Mouse (Mus musculus) kidney, adult 2 months (tissue): ENCODE results near the gene Dnal4. TPM values are rescaled to one million over a fixed set of nuclear protein-coding genes. Genes with fewer than 3 reads are reported as not detected.
A peak's percentile ranks its signal among the peaks of the same experiment; 100 is the strongest.

ENCODE experiments used
- DNase-seq: peaks from one replicate; pipeline ENCODE4 v3.0.0; 2021
- H3K27ac ChIP-seq: fragments of 200-500 bp; 2 replicates; pipeline ENCODE4 v1.5.1; 2012; ENCODE audit warnings: low read depth, low read length, control low read depth, inconsistent platforms; ENCODE audit not compliant: insufficient read depth
- H3K27me3 ChIP-seq: fragments of 200-500 bp; replicated peaks from 2 replicates; pipeline ENCODE4 v1.6.1; 2012; ENCODE audit warnings: mild to moderate bottlenecking, moderate library complexity, low read length, inconsistent platforms; ENCODE audit not compliant: control insufficient read depth, insufficient read depth
- H3K36me3 ChIP-seq: fragments of 200-500 bp; 2 replicates; pipeline ENCODE4 v1.6.1; 2012; ENCODE audit warnings: mild to moderate bottlenecking, moderate library complexity, low read length, inconsistent platforms; ENCODE audit not compliant: control insufficient read depth, insufficient read depth
- H3K4me1 ChIP-seq: fragments of 200-500 bp; 2 replicates; pipeline ENCODE4 v1.6.1; 2011; ENCODE audit warnings: low read length; ENCODE audit not compliant: control insufficient read depth, insufficient read depth
- H3K4me3 ChIP-seq: fragments of 200-500 bp; 2 replicates; pipeline ENCODE4 v1.5.1; 2011; ENCODE audit warnings: mild to moderate bottlenecking, low read depth, low read length, control low read depth; ENCODE audit not compliant: insufficient read depth
- CTCF ChIP-seq: fragments of 200-500 bp; conservative IDR thresholded peaks from 2 replicates; pipeline ENCODE4 v1.5.1; 2011; ENCODE audit warnings: low read depth, mild to moderate bottlenecking, control low read depth, low read length, moderate library complexity, mixed read lengths; ENCODE audit not compliant: insufficient read depth, insufficient read length
- POLR2A ChIP-seq: fragments of 200-500 bp; IDR thresholded peaks from one replicate; pipeline ENCODE4 v1.6.1; 2011; ENCODE audit warnings: low read depth, low read length, control low read depth
- WGBS: fragments of 180-500 bp; shearing (Covaris S2); methylation state at CpG from one replicate; pipeline ENCODE4 v1.1.7; 2018; 5-methylcytosine and 5-hydroxymethylcytosine counted together
- polyA plus RNA-seq: library from polyadenylated mRNA; depleted of rRNA; stranded (reverse); fragments of >200 nt; gene quantifications from 2 replicates; pipeline ENCODE4 v1.2.3, GENCODE M21; 2012

The Dnal4 gene
- polyA plus RNA-seq, 1 experiment = 54.3 TPM

DNA sequence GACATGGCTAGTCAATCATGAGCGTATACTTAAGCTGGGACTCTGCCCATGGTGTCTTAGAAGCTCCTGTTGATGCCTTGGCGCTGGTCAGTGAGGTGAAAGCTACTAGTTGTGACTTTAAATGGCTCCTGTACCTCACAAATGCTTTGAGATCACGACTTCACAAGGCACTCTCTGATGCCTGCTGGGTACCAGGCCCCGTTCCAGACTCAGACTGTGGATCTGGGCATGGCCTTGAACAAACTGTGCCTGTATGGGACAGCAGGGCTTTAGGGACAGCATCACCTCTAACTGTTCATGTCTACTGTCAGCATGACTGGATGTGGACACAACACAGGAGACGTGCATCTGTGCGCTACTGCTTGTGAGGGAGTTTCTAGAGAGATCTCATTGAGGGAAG is 13.3 kb upstream of the Dnal4 start:
- no peaks in the 10 kb centered on the region for H3K36me3 ChIP-seq
- TF ChIP-seq CTCF (no peak), POLR2A (no peak)
- H3K27ac ChIP-seq = no peak overlapping the region
- no peaks in the 10 kb centered on the region for H3K27me3 ChIP-seq
- H3K4me1 ChIP-seq = no peaks in the 10 kb centered on the region
- DNase-seq = no peak
- 83% methylated on average over 6 of the region's 6 CpGs for WGBS
- no peak overlapping the region for H3K4me3 ChIP-seq

DNA sequence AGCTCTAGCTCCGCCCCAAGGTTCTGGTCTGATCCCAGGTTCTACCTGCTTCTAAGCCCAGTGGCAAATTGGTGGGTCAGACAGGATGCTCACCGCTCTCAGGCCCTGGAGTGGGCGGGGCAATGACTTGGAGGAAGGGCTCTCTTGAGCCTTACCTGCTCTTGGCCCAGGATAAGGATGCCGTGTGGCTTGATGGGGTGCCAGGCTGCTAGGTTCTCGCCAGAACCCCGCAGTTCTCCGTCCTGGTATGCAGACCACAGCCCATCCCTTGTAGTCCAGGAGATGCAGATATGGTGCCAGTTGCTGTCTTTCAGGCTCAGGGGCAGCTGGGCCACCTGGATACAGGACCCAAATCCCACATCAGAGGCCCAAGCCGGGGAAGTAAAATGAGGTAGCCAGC is 12.5 kb upstream of the Dnal4 start:
- no peak for DNase-seq
- Histone ChIP-seq H3K4me1 (no peaks in the 10 kb centered on the region), H3K27ac (no peak overlapping the region), H3K4me3 (no peak overlapping the region), H3K36me3 (no peaks in the 10 kb centered on the region), H3K27me3 (no peaks in the 10 kb centered on the region)
- TF ChIP-seq POLR2A (no peak), CTCF (no peak)
- WGBS = 57% methylated on average over 8 of the region's 8 CpGs

DNA sequence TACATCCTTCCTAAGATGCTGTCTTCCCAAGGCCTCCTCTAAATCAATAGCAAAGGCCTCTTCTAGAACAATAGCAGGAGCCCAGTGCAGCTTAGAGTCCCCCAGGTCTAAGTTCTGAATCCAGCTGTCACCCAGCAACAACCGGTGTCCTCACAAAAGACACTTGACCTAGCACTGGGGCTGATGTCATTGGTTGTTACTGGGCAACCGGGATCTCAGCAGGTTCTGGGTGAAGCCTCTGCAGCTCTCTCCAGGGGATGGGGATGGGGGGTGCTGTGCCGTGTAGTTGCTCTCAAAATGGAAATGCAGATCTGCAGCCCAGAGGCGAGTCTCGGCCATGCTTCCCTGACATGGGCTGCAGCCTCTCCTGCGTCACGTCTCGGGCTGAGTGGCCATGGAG is 10.2 kb upstream of the Dnal4 start:
- DNase-seq = no peak
- H3K4me1 ChIP-seq = no peaks in the 10 kb centered on the region
- no peak overlapping the region for H3K4me3 ChIP-seq
- H3K27me3 ChIP-seq = no peaks in the 10 kb centered on the region
- H3K27ac ChIP-seq = no peak overlapping the region
- TF ChIP-seq POLR2A = no peak
- no peak for TF ChIP-seq CTCF
- 71% methylated on average over 8 of the region's 8 CpGs for WGBS
- no peaks in the 10 kb centered on the region for H3K36me3 ChIP-seq

DNA sequence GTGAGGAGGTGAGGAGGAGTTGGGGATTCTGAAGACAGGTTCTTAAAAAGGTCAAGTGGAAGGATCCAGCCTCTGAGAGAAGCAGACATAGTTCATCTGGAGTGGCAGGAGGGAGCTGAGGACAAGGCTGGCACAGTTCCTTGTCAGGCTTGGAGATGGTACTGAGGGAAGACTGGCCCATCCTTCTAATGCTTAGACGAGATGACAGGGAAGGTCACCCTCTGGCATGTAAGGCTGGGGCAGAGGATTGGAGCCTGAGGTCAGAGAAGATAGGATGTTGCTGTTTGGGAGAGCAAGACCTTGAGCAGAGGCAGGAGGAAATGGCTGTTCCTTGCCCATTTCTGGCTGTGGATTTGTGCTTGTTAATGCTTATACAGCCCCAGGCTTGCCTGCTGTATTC is 7.4 kb upstream of the Dnal4 start:
- no peak overlapping the region for H3K27ac ChIP-seq
- no peaks in the 10 kb centered on the region for H3K27me3 ChIP-seq
- DNase-seq = no peak
- H3K36me3 ChIP-seq = no peaks in the 10 kb centered on the region
- H3K4me3 ChIP-seq = no peak overlapping the region
- no peaks in the 10 kb centered on the region for H3K4me1 ChIP-seq
- TF ChIP-seq CTCF = no peak
- TF ChIP-seq POLR2A = no peak
- WGBS = 44% methylated on average over 1 of the region's 1 CpGs

DNA sequence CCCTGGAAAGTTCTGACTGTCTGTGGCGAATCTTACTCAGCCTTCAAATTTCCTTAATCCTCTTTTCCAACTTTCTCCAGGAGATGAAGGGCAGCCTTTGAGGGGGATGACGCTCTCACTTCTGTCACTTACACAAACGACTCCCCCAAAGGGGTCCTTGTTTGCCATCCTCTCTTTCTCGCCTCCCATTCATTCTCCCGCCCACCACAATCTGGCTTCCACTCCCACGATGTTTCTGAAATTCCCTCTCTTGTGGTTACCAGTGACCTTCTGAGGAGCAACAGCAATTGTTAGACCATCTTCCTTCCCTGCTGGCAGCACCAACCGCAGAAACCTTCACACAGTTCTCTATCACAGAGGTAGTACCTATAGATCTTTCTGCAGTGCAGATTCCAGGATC is 2.0 kb downstream of the Dnal4 start:
- Histone ChIP-seq H3K36me3 (no peaks in the 10 kb centered on the region), H3K27me3 (no peaks in the 10 kb centered on the region), H3K4me3 (no peak overlapping the region), H3K27ac (no peak overlapping the region), H3K4me1 (peaks cover 5% of the 10 kb centered on the region)
- 62% methylated on average over 7 of the region's 7 CpGs for WGBS
- no peak for TF ChIP-seq POLR2A
- TF ChIP-seq CTCF = no peak
- DNase-seq = no peak

DNA sequence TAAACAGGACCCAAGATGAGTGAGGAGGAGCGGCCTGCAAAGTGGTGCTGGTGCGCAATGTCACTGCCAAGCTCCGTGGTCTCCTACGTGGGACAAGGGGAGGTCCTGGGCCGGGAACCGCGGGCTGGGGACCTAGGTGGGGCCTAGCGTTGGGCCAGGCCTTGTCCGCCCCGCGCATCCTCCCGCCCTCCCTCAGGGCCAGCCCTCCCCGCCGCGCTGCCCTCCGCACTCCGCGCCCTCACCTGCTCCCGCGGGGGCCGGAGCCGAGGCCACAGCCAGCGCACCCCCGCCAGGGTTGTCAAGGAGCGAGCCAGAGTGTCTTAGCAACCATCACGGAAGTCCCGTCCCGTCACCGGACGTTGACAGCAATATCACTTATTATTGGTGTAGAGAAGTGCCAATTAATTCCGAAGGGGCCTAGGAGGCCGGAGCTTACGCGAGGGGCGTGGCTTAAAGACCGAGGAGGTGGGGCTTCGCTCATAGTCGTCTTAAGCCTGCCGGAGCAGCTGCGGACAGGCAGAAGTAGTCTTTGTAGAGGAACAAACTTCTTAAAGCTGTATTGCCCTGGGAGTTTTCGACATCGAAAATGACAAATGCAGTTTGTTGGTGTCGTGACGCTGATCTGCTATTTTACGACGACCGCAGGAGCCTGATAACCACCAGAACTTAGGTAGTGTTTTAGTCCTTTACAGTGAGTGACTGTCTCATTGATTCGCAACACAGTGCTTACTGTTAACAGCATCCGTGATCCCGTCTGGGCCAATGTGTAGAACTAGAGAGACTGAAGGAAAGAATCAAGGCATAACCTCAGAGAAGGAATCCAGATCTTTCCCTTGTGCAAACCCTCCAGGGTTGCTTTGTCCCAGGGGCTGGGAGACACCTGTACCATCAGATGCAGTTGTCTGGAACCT is 3.3 kb downstream of the Dnal4 start:
- Histone ChIP-seq H3K4me3 (peak overlapping the region; percentile 91), H3K27ac (peak overlapping the region; percentile 34), H3K4me1 (peaks cover 5% of the 10 kb centered on the region), H3K36me3 (no peaks in the 10 kb centered on the region), H3K27me3 (no peaks in the 10 kb centered on the region)
- no peak for TF ChIP-seq CTCF
- TF ChIP-seq POLR2A = peak; percentile 18
- peak; percentile 99 for DNase-seq
- under 1% methylated on average over 50 of the region's 50 CpGs for WGBS

DNA sequence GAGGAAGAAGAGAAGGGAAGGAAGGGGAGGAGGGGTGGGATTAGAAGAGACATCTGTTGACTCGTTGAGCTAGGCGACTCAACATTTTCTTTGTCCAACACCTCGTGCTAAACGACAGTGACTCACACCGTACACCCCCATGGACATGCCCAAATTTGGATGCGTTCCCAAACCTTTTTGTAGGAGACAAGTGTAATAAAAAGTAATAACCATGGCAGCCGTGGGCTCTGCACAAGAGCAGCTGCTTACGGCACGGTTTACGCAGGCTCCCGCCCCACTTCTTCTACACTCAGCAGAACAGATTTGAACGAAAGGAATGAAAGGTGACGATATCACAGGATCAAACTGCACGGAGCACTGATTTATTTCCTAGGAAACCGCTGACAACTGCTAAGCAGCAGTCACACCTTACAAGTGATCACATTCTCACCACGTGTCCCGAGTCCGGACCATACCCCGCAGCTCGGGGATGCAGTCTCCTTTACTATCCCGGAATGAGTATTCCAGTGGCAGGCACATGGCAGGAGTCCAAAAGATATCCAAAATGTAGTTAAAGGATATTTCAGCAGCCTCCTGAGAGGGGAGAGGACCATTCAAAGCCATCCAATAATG is 6.9 kb downstream of the Dnal4 start:
- 45% methylated on average over 21 of the region's 21 CpGs for WGBS
- no peak for DNase-seq
- H3K27ac ChIP-seq = no peak overlapping the region
- TF ChIP-seq POLR2A (no peak), CTCF (no peak)
- no peaks in the 10 kb centered on the region for H3K36me3 ChIP-seq
- H3K4me3 ChIP-seq = no peak overlapping the region
- H3K4me1 ChIP-seq = peaks cover 11% of the 10 kb centered on the region
- H3K27me3 ChIP-seq = no peaks in the 10 kb centered on the region
